Mouse (Mus musculus): ENCODE data around the gene Znrf2.

GRCm38 (mm10) chr6:54810314-54810646 lies 6.4 kb upstream of the Znrf2 start:
- TF ChIP-seq GATA1 (IDR thresholded peaks at IDR 0.05; ENCODE audit: borderline replicate concordance, low read length): no peak
- TF ChIP-seq FLI1 (IDR thresholded peaks at IDR 0.05; ENCODE audit: low read length): no peak
